In genomic region chr5:43781423-43781976, GRCm38 (mm10) we compare ENCODE assay signal across 8 mouse cellular contexts. TPM values are rescaled to one million over a fixed set of nuclear protein-coding genes. Genes with fewer than 3 reads are reported as not detected.
DNase-seq lines count a peak whose midpoint lies in the region; ATAC-seq and TF ChIP-seq lines count a peak whose summit lies in the region.

No protein-coding gene starts in this region.

- TF ChIP-seq CTCF in liver, adult 2 months (IDR thresholded peaks at IDR 0.05; ENCODE audit: low read depth, low read length) = no peak
- no peak for TF ChIP-seq CTCF in liver, embryonic 14.5 days (IDR thresholded peaks at IDR 0.05; ENCODE audit: low read depth)

- H3K27me3 ChIP-seq in liver, adult 2 months (ENCODE audit: control insufficient read depth, insufficient read depth, low read length) = no peaks in the 10 kb centered on the region
- H3K27me3 ChIP-seq in embryonic facial prominence, embryonic 12.5 days = no peaks in the 10 kb centered on the region
- no peaks in the 10 kb centered on the region for H3K27me3 ChIP-seq in liver, embryonic 14.5 days (ENCODE audit: control insufficient read depth, insufficient read depth, low read length)
- no peaks in the 10 kb centered on the region for H3K27me3 ChIP-seq in neural tube, embryonic 11.5 days (ENCODE audit: control insufficient read depth, insufficient read depth, low read length)

- peaks cover 6% of the 10 kb centered on the region; the same call in 1 of the 2 replicates for H3K79me2 ChIP-seq in liver, adult 2 months (ENCODE audit: control insufficient read depth, insufficient read depth, low read length)

- peak overlapping the region; percentile 98 for H3K9ac ChIP-seq in liver, adult 2 months (ENCODE audit: low read depth, low read length)
- peak overlapping the region; percentile 97 for H3K9ac ChIP-seq in embryonic facial prominence, embryonic 12.5 days
- H3K9ac ChIP-seq in liver, embryonic 14.5 days (replicated peaks) = peak overlapping the region; percentile 92
- peak overlapping the region; percentile 97 for H3K9ac ChIP-seq in neural tube, embryonic 11.5 days (ENCODE audit: low read length)

- peak overlapping the region; percentile 52 for H3K27ac ChIP-seq in liver, adult 2 months (replicated peaks; ENCODE audit: insufficient read depth, low read depth, low read length)
- H3K27ac ChIP-seq in embryonic facial prominence, embryonic 12.5 days = peak overlapping the region; percentile 94
- peak overlapping the region; percentile 53 for H3K27ac ChIP-seq in liver, embryonic 14.5 days
- peak overlapping the region; percentile 92 for H3K27ac ChIP-seq in neural tube, embryonic 11.5 days (ENCODE audit: low read depth, low read length)

- WGBS in liver, adult 2 months = under 1% methylated on average over 55 of the region's 61 CpGs
- under 1% methylated on average over 36 of the region's 61 CpGs for WGBS in embryonic facial prominence, embryonic 12.5 days
- WGBS in liver, embryonic 14.5 days (ENCODE audit: insufficient replicate concordance) = under 1% methylated on average over 52 of the region's 61 CpGs
- WGBS in neural tube, embryonic 11.5 days = 0% methylated on average over 27 of the region's 61 CpGs

- no peak for TF ChIP-seq POLR2A in liver, adult 2 months (IDR thresholded peaks at IDR 0.05; ENCODE audit: extremely low read depth, insufficient read depth, low read length)

- peaks cover 4% of the 10 kb centered on the region for H3K4me1 ChIP-seq in liver, adult 2 months (ENCODE audit: control insufficient read depth, insufficient read depth, low read length)
- peaks cover 8% of the 10 kb centered on the region for H3K4me1 ChIP-seq in embryonic facial prominence, embryonic 12.5 days
- peaks cover 12% of the 10 kb centered on the region in 2 experiments for H3K4me1 ChIP-seq in liver, embryonic 14.5 days (replicated peaks; ENCODE audit: control insufficient read depth in 2 of 2, insufficient read depth in 2 of 2, low read length in 1 of 2)
- H3K4me1 ChIP-seq in neural tube, embryonic 11.5 days (ENCODE audit: control insufficient read depth, insufficient read depth, low read length) = peaks cover 5% of the 10 kb centered on the region; the same call in 1 of the 2 replicates

- intact Hi-C loops in heart, postnatal 25 days (cut with DNase I) = loop anchor here (10.0 kb wide), 1 partner anchor 1893 kb away; no protein-coding TSS in a partner anchor

- H3K9me3 ChIP-seq in embryonic facial prominence, embryonic 12.5 days = no peaks in the 10 kb centered on the region
- H3K9me3 ChIP-seq in liver, embryonic 14.5 days (ENCODE audit: control insufficient read depth, low read length) = no peaks in the 10 kb centered on the region
- no peaks in the 10 kb centered on the region for H3K9me3 ChIP-seq in neural tube, embryonic 11.5 days (ENCODE audit: control insufficient read depth, low read length)

- peak; percentile 74 for ATAC-seq in embryonic facial prominence, embryonic 12.5 days (ENCODE audit: insufficient number of reproducible peaks, insufficient read depth, low FRiP score, low TSS enrichment)
- ATAC-seq in liver, embryonic 14.5 days (ENCODE audit: insufficient read depth) = peak; percentile 64
- no peak; the same call in none of the 2 replicates for ATAC-seq in neural tube, embryonic 11.5 days (ENCODE audit: insufficient read depth, low FRiP score, low TSS enrichment)

- H3K4me3 ChIP-seq in liver, adult 2 months (ENCODE audit: insufficient read depth, low read depth, low read length) = peak overlapping the region; percentile 68
- peak overlapping the region; percentile 87 for H3K4me3 ChIP-seq in embryonic facial prominence, embryonic 12.5 days
- peak overlapping the region; percentile 92 to 95 for H3K4me3 ChIP-seq in liver, embryonic 14.5 days (ENCODE audit: insufficient read depth in 1 of 2, low read depth in 2 of 2, low read length in 2 of 2)
- peak overlapping the region; percentile 93 for H3K4me3 ChIP-seq in neural tube, embryonic 11.5 days (ENCODE audit: low read depth, low read length)

- H3K36me3 ChIP-seq in liver, adult 2 months (ENCODE audit: control insufficient read depth, insufficient read depth, low read length) = no peaks in the 10 kb centered on the region
- no peaks in the 10 kb centered on the region for H3K36me3 ChIP-seq in embryonic facial prominence, embryonic 12.5 days
- no peaks in the 10 kb centered on the region for H3K36me3 ChIP-seq in liver, embryonic 14.5 days (replicated peaks; ENCODE audit: control insufficient read depth, insufficient read depth, low read depth)
- no peaks in the 10 kb centered on the region for H3K36me3 ChIP-seq in neural tube, embryonic 11.5 days (ENCODE audit: control insufficient read depth, insufficient read depth, low read length)

- H3K4me2 ChIP-seq in embryonic facial prominence, embryonic 12.5 days (replicated peaks) = peak overlapping the region; percentile 57
- peak overlapping the region; percentile 87 for H3K4me2 ChIP-seq in liver, embryonic 14.5 days (ENCODE audit: low read depth)
- H3K4me2 ChIP-seq in neural tube, embryonic 11.5 days (ENCODE audit: low read depth) = peak overlapping the region; percentile 83

- peak; percentile 17 for DNase-seq in liver, adult 2 months (ENCODE audit: extremely low read depth, low read depth, low spot score)
- DNase-seq in liver (no peak), R1 (ENCODE audit: low read depth, low spot score) (peak; percentile 72)
- DNase-seq in heart, postnatal 25 days (ENCODE audit: low spot score) = peak; percentile 4
- no peak for DNase-seq in liver, embryonic 14.5 days (ENCODE audit: low read depth in 3 of 3, low spot score in 3 of 3)
- no peak for DNase-seq in neural tube, embryonic 11.5 days (ENCODE audit: low spot score)
- no peak for DNase-seq in right cerebral cortex, adult 18-20 months

- TF ChIP-seq EP300 in liver, embryonic 14.5 days (IDR thresholded peaks at IDR 0.05; ENCODE audit: low read depth) = no peak

RNA-seq across cellular contexts. Expression of gene Bst1, which starts 37.2 kb away (rescaled TPM):
- 0.18 and 0.20 TPM in 2 replicates for total RNA-seq in liver, adult 2 months (2014; rRNA removed)
- 0.16 and 0.47 TPM in 2 replicates for polyA plus RNA-seq in liver, adult 2 months (2012; rRNA removed)
- 0.36 TPM in 1 of 2 replicates, not detected in the other for polyA plus RNA-seq in embryonic facial prominence, embryonic 12.5 days (2016; fragmentation: Nextera tagmentation; extraction: Ambion mirVana)
- total RNA-seq in heart, postnatal 25 days (2021) = 1 to 10 TPM; 1.8 to 2.6 TPM
- polyA plus RNA-seq in liver, embryonic 14.5 days (2012; rRNA removed) = 0.18 and 0.19 TPM in 2 replicates
- 0.52 and 0.69 TPM in 2 replicates for polyA plus RNA-seq in liver, embryonic 14.5 days (2014; fragmentation: Nextera tagmentation; extraction: Ambion mirVana)
- not detected in 2 replicates for polyA plus RNA-seq in neural tube, embryonic 11.5 days (2014; fragmentation: Nextera tagmentation; extraction: Ambion mirVana)

RNA-seq across cellular contexts. Expression of gene Fbxl5, which starts 39.9 kb away (rescaled TPM):
- 38.9 and 41.8 TPM in 2 replicates for total RNA-seq in liver, adult 2 months (2014; rRNA removed)
- polyA plus RNA-seq in liver, adult 2 months (2012; rRNA removed) = 13.2 and 17.4 TPM in 2 replicates
- polyA plus RNA-seq in embryonic facial prominence, embryonic 12.5 days (2016; fragmentation: Nextera tagmentation; extraction: Ambion mirVana) = 57.9 and 62.7 TPM in 2 replicates
- 10 to 100 TPM; 30.4 to 32.2 TPM for total RNA-seq in heart, postnatal 25 days (2021)
- 9.0 and 10.3 TPM in 2 replicates for polyA plus RNA-seq in liver, embryonic 14.5 days (2012; rRNA removed)
- 21.5 and 22.6 TPM in 2 replicates for polyA plus RNA-seq in liver, embryonic 14.5 days (2014; fragmentation: Nextera tagmentation; extraction: Ambion mirVana)
- polyA plus RNA-seq in neural tube, embryonic 11.5 days (2014; fragmentation: Nextera tagmentation; extraction: Ambion mirVana) = 62.1 and 69.0 TPM in 2 replicates

Comparison
In these comparisons a context has a peak if more than half of its experiments do, and no peak if none do; other contexts are left out.
1. DNase-seq: peak in liver, adult 2 months (single experiment), R1 (single experiment) and heart, postnatal 25 days (single experiment); none in liver (single experiment), liver, embryonic 14.5 days (0 of 3), neural tube, embryonic 11.5 days (single experiment) and right cerebral cortex, adult 18-20 months (single experiment).
2. Peak in every context shown above with its lines, with median percentiles within 50 percentile points of each other: H3K27ac ChIP-seq, H3K4me3 ChIP-seq, H3K9ac ChIP-seq and H3K4me2 ChIP-seq.